Mouse (Mus musculus): ENCODE data around the gene Adamts20. TPM values are rescaled to one million over a fixed set of nuclear protein-coding genes. Genes with fewer than 3 reads are reported as not detected.

The Adamts20 gene
- polyA plus RNA-seq, 1 experiment from 2014 or later, result 3.1 TPM

DNA sequence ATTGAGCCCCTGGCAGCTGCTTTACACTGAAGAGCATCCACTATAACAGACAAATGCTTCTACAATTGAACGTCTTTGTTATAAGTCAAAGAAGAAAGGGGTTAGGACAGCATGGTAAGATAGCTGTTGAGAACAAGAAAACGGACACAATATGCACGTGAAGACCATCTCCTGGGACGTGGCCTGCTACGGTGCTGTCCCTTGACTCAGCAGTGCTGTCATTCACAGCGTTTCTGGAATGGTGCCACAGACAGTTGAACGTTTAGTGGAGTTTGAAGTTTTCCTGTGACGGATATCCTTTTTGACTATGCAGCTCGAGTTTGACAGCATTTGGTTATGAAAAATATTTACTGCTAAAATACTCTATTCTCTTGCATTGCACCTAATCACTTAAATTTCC lies 157.3 kb downstream of the Adamts20 start:
- H3K36me3 ChIP-seq (replicated peaks), result no peaks in the 10 kb centered on the region
- 86% methylated on average over 9 of the region's 9 CpGs for WGBS
- H3K9me3 ChIP-seq, result no peaks in the 10 kb centered on the region
- H3K4me3 ChIP-seq, result no peak overlapping the region
- H3K27me3 ChIP-seq (replicated peaks; ENCODE audit: low read depth, poor library complexity, severe bottlenecking), result no peaks in the 10 kb centered on the region
- H3K4me1 ChIP-seq, result no peaks in the 10 kb centered on the region
- no peak overlapping the region for H3K27ac ChIP-seq (replicated peaks)
- no peak for DNase-seq (ENCODE audit: low spot score)

GRCm38 (mm10) chr15:94303151-94303550 lies 162.1 kb downstream of the Adamts20 start:
- WGBS, result 82% methylated on average over 3 of the region's 3 CpGs
- Histone ChIP-seq H3K9me3 (no peaks in the 10 kb centered on the region), H3K4me1 (no peaks in the 10 kb centered on the region), H3K36me3 (replicated peaks) (no peaks in the 10 kb centered on the region), H3K27me3 (replicated peaks; ENCODE audit: low read depth, poor library complexity, severe bottlenecking) (no peaks in the 10 kb centered on the region), H3K4me3 (no peak overlapping the region), H3K27ac (replicated peaks) (no peak overlapping the region)
- no peak for DNase-seq (ENCODE audit: low spot score)

DNA sequence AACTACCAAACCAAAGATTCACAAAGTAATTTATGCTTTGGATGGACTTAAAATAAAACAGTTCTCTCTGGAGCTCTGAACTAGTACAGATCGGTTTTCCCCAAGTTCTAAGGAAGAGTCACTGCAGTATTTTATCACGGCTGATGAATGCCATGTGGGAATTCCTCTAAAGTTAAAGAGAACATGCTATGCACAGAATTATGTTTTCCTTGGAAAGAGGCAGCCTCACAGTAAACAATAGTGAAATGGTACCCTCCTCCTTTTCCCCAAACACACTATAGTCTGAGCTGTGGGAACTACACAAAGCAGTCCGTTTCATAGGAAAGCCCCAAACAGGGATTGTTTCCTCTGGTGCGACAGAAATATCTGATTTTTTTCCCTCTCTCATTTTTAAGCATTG lies 171.1 kb downstream of the Adamts20 start:
- H3K9me3 ChIP-seq, result no peaks in the 10 kb centered on the region
- no peak overlapping the region for H3K4me3 ChIP-seq
- no peaks in the 10 kb centered on the region for H3K27me3 ChIP-seq (replicated peaks; ENCODE audit: low read depth, poor library complexity, severe bottlenecking)
- no peak for DNase-seq (ENCODE audit: low spot score)
- no peak overlapping the region for H3K27ac ChIP-seq (replicated peaks)
- no peaks in the 10 kb centered on the region for H3K36me3 ChIP-seq (replicated peaks)
- 74% methylated on average over 4 of the region's 4 CpGs for WGBS
- H3K4me1 ChIP-seq, result no peaks in the 10 kb centered on the region

GRCm38 (mm10) chr15:94288015-94288414 lies 177.2 kb downstream of the Adamts20 start:
- Histone ChIP-seq H3K36me3 (replicated peaks) (no peaks in the 10 kb centered on the region), H3K4me1 (peaks cover 7% of the 10 kb centered on the region), H3K27me3 (replicated peaks; ENCODE audit: low read depth, poor library complexity, severe bottlenecking) (no peaks in the 10 kb centered on the region), H3K27ac (replicated peaks) (no peak overlapping the region), H3K4me3 (no peak overlapping the region), H3K9me3 (no peaks in the 10 kb centered on the region)
- WGBS, result 91% methylated on average over 2 of the region's 2 CpGs
- no peak for DNase-seq (ENCODE audit: low spot score)

DNA sequence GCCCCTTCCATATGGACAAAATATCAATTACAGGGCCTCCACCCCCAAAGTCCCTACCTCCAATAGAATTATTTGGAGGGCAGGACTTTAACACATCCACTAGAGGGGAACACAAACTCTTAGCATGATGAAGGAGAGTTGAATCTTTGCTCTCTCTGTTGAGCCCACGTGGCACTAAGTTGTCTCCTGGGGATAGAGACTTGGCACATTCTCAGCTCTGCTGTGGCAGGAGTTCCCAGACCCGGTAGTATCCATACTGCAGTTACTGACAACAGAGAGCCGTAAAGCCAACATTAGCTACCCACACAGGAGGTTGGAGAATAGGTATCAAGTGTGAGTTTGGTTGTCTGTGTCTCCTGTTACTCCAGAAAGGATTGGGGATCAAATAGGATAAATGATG lies 177.7 kb downstream of the Adamts20 start:
- DNase-seq (ENCODE audit: low spot score), result no peak
- no peak overlapping the region for H3K27ac ChIP-seq (replicated peaks)
- no peak overlapping the region for H3K4me3 ChIP-seq
- no peaks in the 10 kb centered on the region for H3K27me3 ChIP-seq (replicated peaks; ENCODE audit: low read depth, poor library complexity, severe bottlenecking)
- no peaks in the 10 kb centered on the region for H3K9me3 ChIP-seq
- WGBS, result 79% methylated on average over 3 of the region's 3 CpGs
- no peaks in the 10 kb centered on the region for H3K36me3 ChIP-seq (replicated peaks)
- H3K4me1 ChIP-seq, result peaks cover 7% of the 10 kb centered on the region

- no peaks in the 10 kb centered on the region for H3K36me3 ChIP-seq (replicated peaks)
- no peak for DNase-seq (ENCODE audit: low spot score)
- H3K4me3 ChIP-seq, result no peak overlapping the region
- no peaks in the 10 kb centered on the region for H3K9me3 ChIP-seq
- no peak overlapping the region for H3K27ac ChIP-seq (replicated peaks)
- WGBS, result 84% methylated on average over 8 of the region's 8 CpGs
- H3K27me3 ChIP-seq (replicated peaks; ENCODE audit: low read depth, poor library complexity, severe bottlenecking), result no peaks in the 10 kb centered on the region
- H3K4me1 ChIP-seq, result 0 out of 2 replicates have a peak, but pooled peaks cover 4% of the 10 kb centered on the region
Measured at GRCm38 (mm10) chr15:94276418-94276817, 188.8 kb downstream of the Adamts20 start.

- H3K27ac ChIP-seq (replicated peaks), result no peak overlapping the region
- no peaks in the 10 kb centered on the region for H3K9me3 ChIP-seq
- H3K36me3 ChIP-seq (replicated peaks), result no peaks in the 10 kb centered on the region
- 0 out of 2 replicates have a peak, but pooled peaks cover 4% of the 10 kb centered on the region for H3K4me1 ChIP-seq
- H3K4me3 ChIP-seq, result no peak overlapping the region
- no peaks in the 10 kb centered on the region for H3K27me3 ChIP-seq (replicated peaks; ENCODE audit: low read depth, poor library complexity, severe bottlenecking)
- DNase-seq (ENCODE audit: low spot score), result peak; percentile 84
- WGBS, result 48% methylated on average over 10 of the region's 10 CpGs
Measured at GRCm38 (mm10) chr15:94265630-94266029, 199.6 kb downstream of the Adamts20 start.

- no peaks in the 10 kb centered on the region for H3K36me3 ChIP-seq (replicated peaks)
- WGBS, result 84% methylated on average over 6 of the region's 6 CpGs
- no peak for DNase-seq (ENCODE audit: low spot score)
- no peaks in the 10 kb centered on the region for H3K9me3 ChIP-seq
- H3K27me3 ChIP-seq (replicated peaks; ENCODE audit: low read depth, poor library complexity, severe bottlenecking), result no peaks in the 10 kb centered on the region
- no peak overlapping the region for H3K4me3 ChIP-seq
- H3K4me1 ChIP-seq, result 0 out of 2 replicates have a peak, but pooled peaks cover 4% of the 10 kb centered on the region
- no peak overlapping the region for H3K27ac ChIP-seq (replicated peaks)
Measured at GRCm38 (mm10) chr15:94264497-94264879, 200.7 kb downstream of the Adamts20 start.

DNA sequence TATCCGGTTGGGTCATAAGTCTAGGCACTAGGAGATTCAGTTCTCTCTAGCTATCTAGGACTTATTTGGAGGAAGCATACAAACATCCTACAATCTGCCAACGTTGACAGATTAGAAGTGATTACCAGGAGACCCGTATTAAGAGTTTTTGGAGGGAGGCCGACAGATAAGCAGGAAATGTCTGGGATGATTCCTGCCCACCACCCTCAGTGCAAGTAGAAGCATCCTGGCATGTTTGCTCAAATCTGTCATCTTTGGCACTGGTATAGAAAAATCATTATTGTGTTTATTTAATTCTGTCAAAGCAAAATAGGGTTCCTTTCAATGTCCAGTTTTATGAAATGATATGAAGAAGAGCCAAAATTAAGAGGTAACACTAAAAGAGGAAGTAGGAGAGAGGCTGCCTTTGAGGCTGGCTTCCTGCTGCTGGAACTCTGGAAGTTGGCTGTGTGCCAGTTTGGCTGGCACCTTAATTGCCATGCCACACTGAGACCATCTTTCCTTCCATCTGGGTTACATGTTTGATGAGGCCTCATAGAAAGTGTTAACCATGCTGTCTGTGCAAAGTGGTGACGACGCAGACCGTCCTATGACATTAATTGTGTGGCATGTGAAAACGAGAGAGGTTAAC lies 201.2 kb downstream of the Adamts20 start:
- no peaks in the 10 kb centered on the region for H3K36me3 ChIP-seq (replicated peaks)
- 0 out of 2 replicates have a peak, but pooled peaks cover 4% of the 10 kb centered on the region for H3K4me1 ChIP-seq
- 86% methylated on average over 8 of the region's 8 CpGs for WGBS
- DNase-seq (ENCODE audit: low spot score), result no peak
- H3K27ac ChIP-seq (replicated peaks), result no peak overlapping the region
- H3K9me3 ChIP-seq, result no peaks in the 10 kb centered on the region
- H3K27me3 ChIP-seq (replicated peaks; ENCODE audit: low read depth, poor library complexity, severe bottlenecking), result no peaks in the 10 kb centered on the region
- H3K4me3 ChIP-seq, result no peak overlapping the region

DNA sequence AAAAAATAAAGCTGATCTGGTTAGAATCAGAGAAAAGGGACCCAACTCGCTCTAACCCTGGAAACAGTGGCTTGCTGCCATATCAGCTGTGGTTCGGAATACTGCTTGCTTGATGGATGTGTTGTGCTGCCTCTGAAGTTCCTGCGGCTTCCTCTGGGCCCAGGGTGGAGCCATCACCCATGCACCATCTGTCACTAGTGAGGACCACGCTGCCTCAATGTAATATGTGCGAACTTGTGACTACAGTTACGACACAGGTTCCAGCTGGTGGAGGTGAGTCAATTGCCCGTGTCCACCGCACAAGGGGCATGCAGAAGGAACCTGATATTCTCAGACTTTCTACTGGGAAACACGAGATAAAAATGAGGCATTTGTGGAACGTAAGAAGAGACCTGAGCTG lies 202.0 kb downstream of the Adamts20 start:
- WGBS, result 77% methylated on average over 10 of the region's 10 CpGs
- no peaks in the 10 kb centered on the region for H3K27me3 ChIP-seq (replicated peaks; ENCODE audit: low read depth, poor library complexity, severe bottlenecking)
- H3K9me3 ChIP-seq, result no peaks in the 10 kb centered on the region
- H3K4me1 ChIP-seq, result 0 out of 2 replicates have a peak, but pooled peaks cover 4% of the 10 kb centered on the region
- no peaks in the 10 kb centered on the region for H3K36me3 ChIP-seq (replicated peaks)
- no peak for DNase-seq (ENCODE audit: low spot score)
- H3K4me3 ChIP-seq, result no peak overlapping the region
- no peak overlapping the region for H3K27ac ChIP-seq (replicated peaks)

DNA sequence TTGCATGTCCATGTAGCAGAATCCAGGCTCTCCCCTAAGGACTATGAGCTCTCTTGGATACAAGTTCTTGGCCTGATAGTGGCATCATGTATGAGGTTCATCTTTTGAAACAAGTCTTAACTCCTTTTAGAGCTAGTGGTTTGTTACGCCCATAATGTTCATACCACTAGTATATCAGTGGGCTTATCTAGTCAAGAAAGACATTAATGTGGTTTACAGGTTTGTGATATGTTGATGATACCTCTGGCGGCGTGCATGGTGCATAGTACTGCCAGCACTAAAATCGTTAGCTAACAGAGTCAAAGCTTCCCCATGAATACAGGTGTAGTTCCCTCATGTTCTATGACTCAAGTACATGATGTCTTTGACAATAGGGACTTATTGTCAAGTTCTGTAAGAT lies 205.7 kb downstream of the Adamts20 start:
- no peak for DNase-seq (ENCODE audit: low spot score)
- Histone ChIP-seq H3K4me3 (no peak overlapping the region), H3K4me1 (0 out of 2 replicates have a peak, but pooled peaks cover 4% of the 10 kb centered on the region), H3K36me3 (replicated peaks) (no peaks in the 10 kb centered on the region), H3K27ac (replicated peaks) (no peak overlapping the region), H3K9me3 (no peaks in the 10 kb centered on the region), H3K27me3 (replicated peaks; ENCODE audit: low read depth, poor library complexity, severe bottlenecking) (no peaks in the 10 kb centered on the region)
- 90% methylated on average over 4 of the region's 4 CpGs for WGBS

GRCm38 (mm10) chr15:94255538-94255937 lies 209.7 kb downstream of the Adamts20 start:
- Histone ChIP-seq H3K27me3 (replicated peaks; ENCODE audit: low read depth, poor library complexity, severe bottlenecking) (no peaks in the 10 kb centered on the region), H3K4me1 (0 out of 2 replicates have a peak, but pooled peaks cover 4% of the 10 kb centered on the region)
- WGBS, result 90% methylated on average over 5 of the region's 5 CpGs

GRCm38 (mm10) chr15:94254861-94255516 lies 210.2 kb downstream of the Adamts20 start:
- DNase-seq (ENCODE audit: low spot score), result no peak

More at GRCm38 (mm10) chr15:94255538-94255937, 209.7 kb downstream of the Adamts20 start:
- H3K27ac ChIP-seq (replicated peaks), result no peak overlapping the region
- no peak for DNase-seq (ENCODE audit: low spot score)
- no peak overlapping the region for H3K4me3 ChIP-seq
- H3K9me3 ChIP-seq, result no peaks in the 10 kb centered on the region
- no peaks in the 10 kb centered on the region for H3K36me3 ChIP-seq (replicated peaks)

More at GRCm38 (mm10) chr15:94254861-94255516, 210.2 kb downstream of the Adamts20 start:
- Histone ChIP-seq H3K4me3 (no peak overlapping the region), H3K9me3 (no peaks in the 10 kb centered on the region), H3K4me1 (0 out of 2 replicates have a peak, but pooled peaks cover 4% of the 10 kb centered on the region), H3K36me3 (replicated peaks) (no peaks in the 10 kb centered on the region), H3K27ac (replicated peaks) (no peak overlapping the region), H3K27me3 (replicated peaks; ENCODE audit: low read depth, poor library complexity, severe bottlenecking) (no peaks in the 10 kb centered on the region)
- 68% methylated on average over 3 of the region's 3 CpGs for WGBS

Data from embryonic facial prominence, embryonic 10.5 days (tissue).